Mouse (Mus musculus) embryonic facial prominence, embryonic 14.5 days (tissue): ENCODE data around the gene E130114P18Rik. TPM values are rescaled to one million over a fixed set of nuclear protein-coding genes. Genes with fewer than 3 reads are reported as not detected.

ENCODE experiments used
- ATAC-seq: fragments of 200-750 bp; cut with Nextera tagmentation; 2 replicates; pipeline ENCODE4 v1.8.0; 2017; ENCODE audit warnings: low read depth, moderate number of reproducible peaks, moderate TSS enrichment
- DNase-seq: peaks from one replicate; pipeline ENCODE4 v3.0.0-alpha.2; 2015; ENCODE audit warnings: low spot score
- H3K27ac ChIP-seq: fragments of 300-500 bp; sonication (generic); replicated peaks from 2 replicates; pipeline ENCODE4 v1.5.1; 2014; ENCODE audit warnings: low read depth, mild to moderate bottlenecking, low read length, moderate library complexity
- H3K27me3 ChIP-seq: fragments of 300-500 bp; sonication (generic); replicated peaks from 2 replicates; pipeline ENCODE4 v1.6.1; 2014; ENCODE audit warnings: low read length; ENCODE audit not compliant: control insufficient read depth, insufficient read depth
- H3K36me3 ChIP-seq: fragments of 300-500 bp; sonication (generic); 2 replicates; pipeline ENCODE4 v1.6.1; 2014; ENCODE audit warnings: low read length, mixed read lengths; ENCODE audit not compliant: control insufficient read depth, insufficient read depth
- H3K4me1 ChIP-seq: fragments of 300-500 bp; sonication (generic); 2 replicates; pipeline ENCODE4 v1.6.1; 2014; ENCODE audit warnings: antibody characterized with exemption, low read length; ENCODE audit not compliant: control insufficient read depth, insufficient read depth
- H3K4me2 ChIP-seq: fragments of 300-500 bp; sonication (generic); 2 replicates; pipeline ENCODE4 v1.6.1; 2014; ENCODE audit warnings: low read depth, mild to moderate bottlenecking, low read length, moderate library complexity, mixed read lengths
- H3K4me3 ChIP-seq: fragments of 300-500 bp; sonication (generic); 2 replicates; pipeline ENCODE4 v1.5.1; 2014; ENCODE audit warnings: low read depth, mild to moderate bottlenecking, low read length
- H3K9ac ChIP-seq: fragments of 300-500 bp; sonication (generic); 2 replicates; pipeline ENCODE4 v1.6.1; 2014; ENCODE audit warnings: low read depth, mild to moderate bottlenecking, low read length, moderate library complexity, mixed read lengths
- H3K9me3 ChIP-seq: fragments of 300-500 bp; sonication (generic); 2 replicates; pipeline ENCODE4 v1.6.1; 2016; ENCODE audit warnings: low read length; ENCODE audit not compliant: control insufficient read depth
- WGBS: fragments of 180-500 bp; shearing (Covaris S2); extraction: QIAGEN DNeasy Blood & Tissue Kit; methylation state at CpG from one replicate; pipeline ENCODE4 v1.1.7; 2014; 5-methylcytosine and 5-hydroxymethylcytosine counted together
- polyA plus RNA-seq: library from polyadenylated mRNA; unstranded; fragments of >200 nt; fragmentation: Nextera tagmentation; extraction: Ambion mirVana; gene quantifications from 2 replicates; pipeline ENCODE4 v1.2.1, GENCODE M21; 2014

E130114P18Rik gene
- polyA plus RNA-seq, 1 experiment from 2014 or later, result 4.4 TPM

GRCm38 (mm10) chr4:97772084-97772484 is 5.8 kb downstream of the E130114P18Rik start:
- Histone ChIP-seq H3K36me3 (no peaks in the 10 kb centered on the region), H3K4me1 (peaks cover 15% of the 10 kb centered on the region), H3K9ac (peak overlapping the region; percentile 64), H3K27ac (peak overlapping the region; percentile 98), H3K9me3 (no peaks in the 10 kb centered on the region), H3K4me3 (peak overlapping the region; percentile 49), H3K4me2 (peak overlapping the region; percentile 67), H3K27me3 (no peaks in the 10 kb centered on the region)
- DNase-seq, result peak; percentile 99
- peak; percentile 96 for ATAC-seq
- WGBS, result 0% methylated on average over 25 of the region's 25 CpGs

- H3K9me3 ChIP-seq, result no peaks in the 10 kb centered on the region
- H3K27me3 ChIP-seq, result no peaks in the 10 kb centered on the region
- WGBS, result 16% methylated on average over 5 of the region's 5 CpGs
- no peaks in the 10 kb centered on the region for H3K36me3 ChIP-seq
- H3K4me3 ChIP-seq, result peak overlapping the region; percentile 49
- peak overlapping the region; percentile 98 for H3K27ac ChIP-seq
- peak overlapping the region; percentile 67 for H3K4me2 ChIP-seq
- H3K4me1 ChIP-seq, result peaks cover 15% of the 10 kb centered on the region
- ATAC-seq, result no peak
- DNase-seq, result no peak
- peak overlapping the region; percentile 64 for H3K9ac ChIP-seq
Measured at GRCm38 (mm10) chr4:97771426-97771825, 6.5 kb downstream of the E130114P18Rik start.

GRCm38 (mm10) chr4:97769861-97770260 is 8.0 kb downstream of the E130114P18Rik start:
- H3K4me3 ChIP-seq, result no peak overlapping the region
- ATAC-seq (no peak), DNase-seq (no peak)
- H3K27ac ChIP-seq, result no peak overlapping the region
- H3K4me1 ChIP-seq, result peaks cover 15% of the 10 kb centered on the region
- no peaks in the 10 kb centered on the region for H3K36me3 ChIP-seq
- H3K9ac ChIP-seq, result no peak overlapping the region
- no peaks in the 10 kb centered on the region for H3K27me3 ChIP-seq
- H3K4me2 ChIP-seq, result no peak overlapping the region
- H3K9me3 ChIP-seq, result no peaks in the 10 kb centered on the region
- no CpG with 5 or more reads among the region's 1 CpGs for WGBS

- no peak for ATAC-seq
- no peak for DNase-seq
- H3K27ac ChIP-seq, result no peak overlapping the region
- H3K4me2 ChIP-seq, result no peak overlapping the region
- peaks cover 3% of the 10 kb centered on the region; the same call in 1 of the 2 replicates for H3K4me1 ChIP-seq
- H3K9me3 ChIP-seq, result no peaks in the 10 kb centered on the region
- no peak overlapping the region for H3K9ac ChIP-seq
- 91% methylated on average over 5 of the region's 5 CpGs for WGBS
- H3K27me3 ChIP-seq, result no peaks in the 10 kb centered on the region
- H3K4me3 ChIP-seq, result no peak overlapping the region
- H3K36me3 ChIP-seq, result no peaks in the 10 kb centered on the region
Measured at GRCm38 (mm10) chr4:97767516-97767915, 10.4 kb downstream of the E130114P18Rik start.

GRCm38 (mm10) chr4:97767025-97767424 is 10.9 kb downstream of the E130114P18Rik start:
- Histone ChIP-seq H3K36me3 (no peaks in the 10 kb centered on the region), H3K4me1 (peaks cover 3% of the 10 kb centered on the region; the same call in 1 of the 2 replicates), H3K9ac (no peak overlapping the region), H3K27me3 (no peaks in the 10 kb centered on the region), H3K4me2 (no peak overlapping the region), H3K4me3 (no peak overlapping the region), H3K9me3 (no peaks in the 10 kb centered on the region), H3K27ac (no peak overlapping the region)
- ATAC-seq, result no peak
- WGBS, result 81% methylated on average over 4 of the region's 4 CpGs
- DNase-seq, result no peak

- H3K4me3 ChIP-seq, result no peak overlapping the region
- H3K9me3 ChIP-seq, result no peaks in the 10 kb centered on the region
- no peak for DNase-seq
- H3K4me1 ChIP-seq, result no peaks in the 10 kb centered on the region
- no peaks in the 10 kb centered on the region for H3K27me3 ChIP-seq
- no peak overlapping the region for H3K27ac ChIP-seq
- whole genome bisulfite sequencing, result 85% methylated on average over 3 of the region's 3 CpGs
- no peak for ATAC-seq
- no peaks in the 10 kb centered on the region for H3K36me3 ChIP-seq
- H3K4me2 ChIP-seq, result no peak overlapping the region
- no peak overlapping the region for H3K9ac ChIP-seq
Measured at GRCm38 (mm10) chr4:97766100-97766499, 11.8 kb downstream of the E130114P18Rik start.

GRCm38 (mm10) chr4:97765341-97766020 is 12.4 kb downstream of the E130114P18Rik start:
- no peak for ATAC-seq
- no peak overlapping the region for H3K4me2 ChIP-seq

GRCm38 (mm10) chr4:97764616-97765015 is 13.3 kb downstream of the E130114P18Rik start:
- ATAC-seq, result no peak
- Histone ChIP-seq H3K36me3 (no peaks in the 10 kb centered on the region), H3K27me3 (no peaks in the 10 kb centered on the region), H3K4me2 (no peak overlapping the region), H3K4me3 (no peak overlapping the region), H3K9me3 (no peaks in the 10 kb centered on the region), H3K9ac (no peak overlapping the region), H3K4me1 (no peaks in the 10 kb centered on the region), H3K27ac (no peak overlapping the region)
- 25% methylated on average over 4 of the region's 4 CpGs for WGBS
- no peak for DNase-seq

More at GRCm38 (mm10) chr4:97765341-97766020, 12.4 kb downstream of the E130114P18Rik start:
- Histone ChIP-seq H3K27me3 (no peaks in the 10 kb centered on the region), H3K36me3 (no peaks in the 10 kb centered on the region), H3K27ac (no peak overlapping the region), H3K9me3 (no peaks in the 10 kb centered on the region), H3K9ac (no peak overlapping the region), H3K4me1 (no peaks in the 10 kb centered on the region), H3K4me3 (no peak overlapping the region)
- DNase-seq, result no peak
- WGBS, result 76% methylated on average over 4 of the region's 4 CpGs

- peak overlapping the region; percentile 54 for H3K4me3 ChIP-seq
- H3K27ac ChIP-seq, result peak overlapping the region; percentile 87; the same call in 1 of the 2 replicates
- peaks cover 3% of the 10 kb centered on the region; the same call in 1 of the 2 replicates for H3K4me1 ChIP-seq
- no peaks in the 10 kb centered on the region for H3K9me3 ChIP-seq
- 0 out of 2 replicates have a peak, but pooled peaks cover 3% of the 10 kb centered on the region for H3K27me3 ChIP-seq
- peak overlapping the region; percentile 71 for H3K4me2 ChIP-seq
- 36% methylated on average over 3 of the region's 3 CpGs for WGBS
- peak overlapping the region; percentile 71; the same call in 1 of the 2 replicates for H3K9ac ChIP-seq
- ATAC-seq (no peak), DNase-seq (no peak)
- no peaks in the 10 kb centered on the region for H3K36me3 ChIP-seq
Measured at GRCm38 (mm10) chr4:97758661-97759060, 19.2 kb downstream of the E130114P18Rik start.
